Mouse (Mus musculus): ENCODE data around the gene Nrp1. TPM values are rescaled to one million over a fixed set of nuclear protein-coding genes. Genes with fewer than 3 reads are reported as not detected.

Gene Nrp1
- polyA plus RNA-seq, 1 experiment from 2014 or later, result 132 TPM

DNA sequence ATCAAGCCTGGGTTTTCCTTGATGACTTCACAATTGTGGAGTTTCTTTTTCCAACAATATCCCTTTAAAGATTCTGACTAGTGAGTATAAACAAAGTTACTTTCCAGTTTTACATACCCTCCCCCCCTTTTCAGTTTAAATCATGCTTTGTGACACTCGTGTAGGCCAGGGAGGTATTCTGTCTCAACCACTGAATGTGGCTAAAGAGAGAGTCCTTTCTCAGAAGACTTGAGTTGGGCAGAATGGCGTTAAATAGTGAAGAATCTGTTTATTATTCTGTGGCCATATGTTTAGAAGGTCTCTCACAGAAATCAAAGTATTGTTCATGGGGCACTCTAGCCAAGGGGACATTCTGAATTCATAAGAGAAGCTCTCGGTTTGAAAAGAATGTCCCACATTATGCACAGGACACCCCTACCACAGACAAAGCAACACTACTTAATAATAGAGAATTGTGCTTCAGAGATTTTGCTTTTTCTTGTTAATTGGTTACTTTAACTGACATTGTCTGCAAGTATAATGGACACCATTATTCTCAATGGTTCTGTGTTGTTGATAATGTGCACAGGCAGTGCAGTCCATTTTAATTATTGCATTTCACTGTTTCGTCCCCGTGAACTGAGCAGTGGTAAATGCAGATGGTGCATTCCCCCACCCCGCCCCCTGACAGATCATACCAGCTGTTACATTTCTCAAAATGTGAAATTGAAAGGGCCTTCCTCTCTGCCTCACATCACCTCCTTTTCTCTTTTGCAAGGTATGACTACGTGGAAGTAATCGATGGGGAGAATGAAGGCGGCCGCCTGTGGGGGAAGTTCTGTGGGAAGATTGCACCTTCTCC lies 59.8 kb downstream of the Nrp1 start:
- DNase-seq (ENCODE audit: low read depth, low spot score), result no peak
- ChIA-PET CTCF (interaction anchor here (0.8 kb wide), 1 partner anchor 54 kb away, joined by 3 read pairs; no protein-coding TSS in a partner anchor), POLR2A (no interaction called here)
- no peaks in the 10 kb centered on the region for H3K27me3 ChIP-seq
- ATAC-seq, result no peak
- no peak for TF ChIP-seq CTCF (IDR thresholded peaks at IDR 0.05)
- in situ Hi-C loops (cut with MboI; ENCODE audit: low pct_unique_long_range_greater_than_20kb), result loop anchor here (10.0 kb wide), 1 partner anchor 67 kb away; no protein-coding TSS in a partner anchor

DNA sequence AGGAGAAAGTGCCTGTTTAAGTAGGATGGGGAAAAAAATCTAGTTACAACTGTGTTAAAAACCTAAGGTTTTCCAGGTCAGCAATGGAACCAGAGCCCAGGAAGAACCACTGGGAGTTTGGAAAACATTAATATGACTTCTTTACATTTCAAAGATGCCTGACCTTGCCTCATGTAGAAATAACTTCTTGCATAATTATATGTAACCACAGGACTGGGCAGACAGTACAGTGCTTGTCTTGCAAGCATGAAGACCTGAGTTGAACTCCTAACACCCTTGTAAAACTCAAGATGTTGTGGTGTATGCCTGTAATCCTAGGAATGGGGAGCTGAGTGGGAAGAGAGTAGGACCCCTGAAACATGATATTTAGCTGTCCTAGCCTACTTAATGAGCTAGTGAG lies 61.6 kb downstream of the Nrp1 start:
- CTCF ChIA-PET, result no interaction called here
- POLR2A ChIA-PET, result interaction anchor here (0.6 kb wide), 1 partner anchor 17 kb away, joined by 3 read pairs; no protein-coding TSS in a partner anchor
- ATAC-seq (no peak), DNase-seq (ENCODE audit: low read depth, low spot score) (no peak)
- H3K27me3 ChIP-seq, result no peaks in the 10 kb centered on the region
- TF ChIP-seq CTCF (IDR thresholded peaks at IDR 0.05), result no peak
- in situ Hi-C loops (cut with MboI; ENCODE audit: low pct_unique_long_range_greater_than_20kb), result loop anchor here (10.0 kb wide), 2 partner anchors 65 to 255 kb away; no protein-coding TSS in a partner anchor

DNA sequence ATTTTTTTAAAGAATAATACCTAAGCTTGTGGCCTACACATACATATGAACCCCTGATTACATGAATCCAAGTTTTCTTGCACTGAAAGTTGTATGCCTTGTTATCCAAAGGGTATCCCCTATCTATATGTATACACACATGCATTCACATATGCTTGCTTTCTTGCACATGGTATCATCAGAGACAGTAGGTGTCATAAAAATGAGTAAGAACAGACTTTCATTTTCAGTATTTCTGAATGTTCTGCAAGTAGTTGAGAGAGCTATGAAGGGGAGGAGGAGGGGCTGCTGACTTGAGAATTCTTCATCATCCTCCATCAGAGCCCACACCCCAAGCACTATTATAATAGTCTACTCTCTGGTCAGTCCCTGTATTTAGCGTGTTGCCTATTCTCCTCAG lies 62.0 kb downstream of the Nrp1 start:
- DNase-seq (ENCODE audit: low read depth, low spot score) (no peak), ATAC-seq (no peak)
- ChIA-PET CTCF (no interaction called here), POLR2A (no interaction called here)
- in situ Hi-C loops (cut with MboI; ENCODE audit: low pct_unique_long_range_greater_than_20kb), result loop anchor here (10.0 kb wide), 1 partner anchor 256 kb away; no protein-coding TSS in a partner anchor
- no peaks in the 10 kb centered on the region for H3K27me3 ChIP-seq
- no peak for TF ChIP-seq CTCF (IDR thresholded peaks at IDR 0.05)

- in situ Hi-C loops (cut with MboI; ENCODE audit: low pct_unique_long_range_greater_than_20kb), result loop anchor here (10.0 kb wide), 1 partner anchor 259 kb away; no protein-coding TSS in a partner anchor
- CTCF ChIA-PET, result interaction anchor here (0.9 kb wide), 1 partner anchor 61 kb away, joined by 3 read pairs; no protein-coding TSS in a partner anchor
- peak; percentile 66 for ATAC-seq
- POLR2A ChIA-PET, result interaction anchor here (1.0 kb wide), 1 partner anchor 18 kb away, joined by 4 read pairs; no protein-coding TSS in a partner anchor
- H3K27me3 ChIP-seq, result no peaks in the 10 kb centered on the region
- DNase-seq (ENCODE audit: low read depth, low spot score), result peak; percentile 28
- TF ChIP-seq CTCF (IDR thresholded peaks at IDR 0.05), result no peak
These were observed 65.4 kb downstream of the Nrp1 start for GRCm38 (mm10) chr8:128423813-128424212.

GRCm38 (mm10) chr8:128424626-128425333 lies 66.4 kb downstream of the Nrp1 start:
- no peak for ATAC-seq
- DNase-seq (ENCODE audit: low read depth, low spot score), result no peak
- ChIA-PET CTCF (interaction anchor here (0.9 kb wide), 1 partner anchor 62 kb away, joined by 3 read pairs; no protein-coding TSS in a partner anchor), POLR2A (interaction anchor here (0.5 to 0.7 kb wide), 2 partner anchors 27 to 67 kb away, joined by 3 read pairs; no protein-coding TSS in a partner anchor)
- H3K27me3 ChIP-seq, result no peaks in the 10 kb centered on the region
- in situ Hi-C loops (cut with MboI; ENCODE audit: low pct_unique_long_range_greater_than_20kb), result loop anchor here (10.0 kb wide), 1 partner anchor 260 kb away; no protein-coding TSS in a partner anchor
- no peak for TF ChIP-seq CTCF (IDR thresholded peaks at IDR 0.05)

GRCm38 (mm10) chr8:128427071-128427470 lies 68.7 kb downstream of the Nrp1 start:
- in situ Hi-C loops (cut with MboI; ENCODE audit: low pct_unique_long_range_greater_than_20kb), result loop anchor here (10.0 kb wide), 1 partner anchor 262 kb away; no protein-coding TSS in a partner anchor
- no peaks in the 10 kb centered on the region for H3K27me3 ChIP-seq
- POLR2A ChIA-PET, result no interaction called here
- DNase-seq (ENCODE audit: low read depth, low spot score), result no peak
- ATAC-seq, result no peak
- TF ChIP-seq CTCF (IDR thresholded peaks at IDR 0.05), result no peak
- CTCF ChIA-PET, result interaction anchor here (1.6 kb wide), 1 partner anchor 19 kb away, joined by 3 read pairs; no protein-coding TSS in a partner anchor

GRCm38 (mm10) chr8:128428971-128429370 lies 70.6 kb downstream of the Nrp1 start:
- TF ChIP-seq CTCF (IDR thresholded peaks at IDR 0.05), result no peak
- ChIA-PET CTCF (interaction anchor here (1.6 to 1.9 kb wide), 2 partner anchors 14 to 17 kb away, joined by 3 to 4 read pairs; no protein-coding TSS in a partner anchor), POLR2A (no interaction called here)
- H3K27me3 ChIP-seq, result no peaks in the 10 kb centered on the region
- ATAC-seq, result peak; percentile 32
- in situ Hi-C loops (cut with MboI; ENCODE audit: low pct_unique_long_range_greater_than_20kb), result loop anchor here (10.0 kb wide), 1 partner anchor 264 kb away; no protein-coding TSS in a partner anchor
- peak; percentile 42 for DNase-seq (ENCODE audit: low read depth, low spot score)

DNA sequence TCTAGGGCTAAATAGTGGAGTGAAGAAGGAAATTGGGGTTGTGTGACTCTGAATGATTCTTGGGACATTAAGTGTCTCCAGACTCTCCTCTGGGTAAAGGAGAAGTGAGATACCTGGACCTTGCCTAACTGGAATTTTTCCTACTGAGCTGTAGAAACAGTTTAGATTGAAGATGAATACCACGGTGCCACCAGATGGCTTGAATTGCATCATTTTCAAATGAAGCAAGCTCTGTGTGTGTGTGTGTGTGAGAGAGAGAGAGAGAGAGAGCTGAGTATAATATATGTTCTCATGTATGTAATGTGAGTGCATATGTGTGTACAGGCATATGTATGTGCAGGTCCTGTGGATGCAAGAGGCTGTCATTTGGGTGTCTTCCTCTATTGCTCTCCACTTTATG lies 72.7 kb downstream of the Nrp1 start:
- TF ChIP-seq CTCF (IDR thresholded peaks at IDR 0.05), result no peak
- H3K27me3 ChIP-seq, result no peaks in the 10 kb centered on the region
- POLR2A ChIA-PET, result interaction anchor here (1.0 kb wide), 1 partner anchor 9 kb away, joined by 3 read pairs; no protein-coding TSS in a partner anchor
- no peak for ATAC-seq
- CTCF ChIA-PET, result interaction anchor here (1.5 kb wide), 1 partner anchor 9 kb away, joined by 5 read pairs; no protein-coding TSS in a partner anchor
- in situ Hi-C loops (cut with MboI; ENCODE audit: low pct_unique_long_range_greater_than_20kb), result no loop called here
- no peak for DNase-seq (ENCODE audit: low read depth, low spot score)

DNA sequence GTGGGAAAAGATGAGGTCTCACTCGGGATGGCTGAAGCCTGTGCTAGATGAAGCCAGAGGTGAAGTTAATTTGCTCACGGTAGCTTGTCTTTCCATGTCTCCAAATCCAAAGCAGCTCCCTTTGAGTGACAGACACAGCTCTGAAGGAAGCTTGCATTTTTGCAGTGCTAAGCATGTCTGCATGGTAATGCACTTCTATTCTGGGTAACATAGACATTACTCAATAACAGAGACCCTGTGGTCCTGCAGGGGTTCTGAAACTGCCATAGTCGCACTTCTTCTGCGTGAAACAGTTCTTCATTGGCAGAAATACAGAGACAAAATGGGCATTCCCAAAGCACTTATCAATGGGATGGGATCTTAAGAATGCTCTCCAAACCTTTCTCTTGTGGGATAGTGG lies 77.3 kb downstream of the Nrp1 start:
- in situ Hi-C loops (cut with MboI; ENCODE audit: low pct_unique_long_range_greater_than_20kb), result no loop called here
- no peak for TF ChIP-seq CTCF (IDR thresholded peaks at IDR 0.05)
- no peaks in the 10 kb centered on the region for H3K27me3 ChIP-seq
- POLR2A ChIA-PET, result interaction anchor here (0.7 kb wide), 1 partner anchor 53 kb away, joined by 5 read pairs; no protein-coding TSS in a partner anchor
- ATAC-seq (no peak), DNase-seq (ENCODE audit: low read depth, low spot score) (no peak)
- CTCF ChIA-PET, result no interaction called here

DNA sequence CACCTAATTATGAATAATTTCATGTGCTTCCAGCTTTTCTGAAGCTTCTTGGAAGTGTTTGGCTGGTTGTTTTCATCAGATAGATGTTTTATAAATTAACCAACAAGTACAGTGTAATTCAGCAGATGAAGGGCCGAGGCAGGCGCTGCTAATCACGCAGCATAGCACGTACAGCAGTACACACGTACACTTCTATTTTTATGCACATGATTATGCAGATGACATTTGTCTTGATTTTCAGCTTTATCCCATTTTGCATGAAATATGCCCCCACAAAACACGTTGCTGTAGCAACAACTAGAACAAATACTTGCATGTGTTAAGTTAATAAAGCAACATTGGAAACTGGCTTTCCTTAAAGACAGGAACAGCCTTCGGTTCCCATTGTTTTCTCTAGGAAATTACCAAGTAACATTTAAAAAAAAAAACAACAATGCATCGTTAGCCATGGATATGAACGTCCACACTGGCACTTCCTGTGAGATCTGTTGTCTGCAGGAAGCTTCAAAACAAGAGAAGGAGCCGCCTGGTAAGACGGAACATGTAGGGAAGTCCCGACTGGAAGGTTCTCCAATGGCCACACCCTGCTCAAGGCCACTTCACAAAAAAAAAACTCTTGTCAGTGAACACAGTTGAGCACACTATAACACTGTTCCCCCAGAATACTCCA lies 78.9 kb downstream of the Nrp1 start:
- in situ Hi-C loops (cut with MboI; ENCODE audit: low pct_unique_long_range_greater_than_20kb), result no loop called here
- DNase-seq (ENCODE audit: low read depth, low spot score) (no peak), ATAC-seq (no peak)
- H3K27me3 ChIP-seq, result no peaks in the 10 kb centered on the region
- ChIA-PET CTCF (no interaction called here), POLR2A (interaction anchor here (0.7 kb wide), 2 partner anchors 35 to 406 kb away, joined by 3 to 6 read pairs; no protein-coding TSS in a partner anchor)
- no peak for TF ChIP-seq CTCF (IDR thresholded peaks at IDR 0.05)
